Mouse (Mus musculus) stomach, postnatal 0 days (tissue): Measurements from ENCODE around the gene Pcyt2. TPM values are rescaled to one million over a fixed set of nuclear protein-coding genes. Genes with fewer than 3 reads are reported as not detected.

Experiments
- ATAC-seq: fragments of 200-750 bp; cut with Nextera tagmentation; 2 replicates; pipeline ENCODE4 v1.8.0; 2017; ENCODE audit not compliant: low FRiP score, low TSS enrichment
- DNase-seq: peaks from one replicate; pipeline ENCODE4 v3.0.0-alpha.2; 2016; ENCODE audit warnings: low spot score
- H3K27ac ChIP-seq: fragments of 300-500 bp; sonication (generic); replicated peaks from 2 replicates; pipeline ENCODE4 v1.5.1; 2014; ENCODE audit warnings: mild to moderate bottlenecking, control low read depth
- H3K27me3 ChIP-seq: fragments of 300-500 bp; sonication (generic); 2 replicates; pipeline ENCODE4 v1.6.1; 2014; ENCODE audit warnings: low read length; ENCODE audit not compliant: control insufficient read depth, insufficient read depth
- H3K36me3 ChIP-seq: fragments of 300-500 bp; sonication (generic); 2 replicates; pipeline ENCODE4 v1.6.1; 2014; ENCODE audit warnings: low read length, mixed read lengths; ENCODE audit not compliant: control insufficient read depth, insufficient read depth
- H3K4me1 ChIP-seq: fragments of 300-500 bp; sonication (generic); replicated peaks from 2 replicates; pipeline ENCODE4 v1.6.1; 2014; ENCODE audit warnings: antibody characterized with exemption; ENCODE audit not compliant: control insufficient read depth, insufficient read depth
- H3K4me2 ChIP-seq: fragments of 300-500 bp; sonication (generic); replicated peaks from 2 replicates; pipeline ENCODE4 v1.6.1; 2014; ENCODE audit warnings: low read depth, mild to moderate bottlenecking, control low read depth, moderate library complexity
- H3K4me3 ChIP-seq: fragments of 300-500 bp; sonication (generic); 2 replicates; pipeline ENCODE4 v1.5.1; 2014; ENCODE audit warnings: low read depth, low read length, control low read depth
- H3K9ac ChIP-seq: fragments of 300-500 bp; sonication (generic); 2 replicates; pipeline ENCODE4 v1.6.1; 2014; ENCODE audit warnings: mild to moderate bottlenecking, low read length, control low read depth, mixed read lengths
- H3K9me3 ChIP-seq: fragments of 300-500 bp; sonication (generic); 2 replicates; pipeline ENCODE4 v1.6.1; 2016; ENCODE audit warnings: low read length; ENCODE audit not compliant: control insufficient read depth
- CTCF ChIP-seq: IDR thresholded peaks from 2 replicates; pipeline ENCODE4 v1.5.1; 2016; ENCODE audit warnings: antibody characterized with exemption, low read depth, mild to moderate bottlenecking, moderate library complexity
- EP300 ChIP-seq: optimal IDR thresholded peaks from 2 replicates; pipeline ENCODE3; 2016; ENCODE audit warnings: antibody characterized with exemption
- WGBS: fragments of 180-500 bp; shearing (Covaris S2); extraction: QIAGEN DNeasy Blood & Tissue Kit; methylation state at CpG from one replicate; pipeline ENCODE4 v1.1.7; 2014; 5-methylcytosine and 5-hydroxymethylcytosine counted together
- polyA plus RNA-seq: library from polyadenylated mRNA; unstranded; fragments of >200 nt; fragmentation: Nextera tagmentation; extraction: Ambion mirVana; gene quantifications from 2 replicates; pipeline ENCODE4 v1.2.1, GENCODE M21; 2015

Pcyt2 gene
- polyA plus RNA-seq: 73.7 and 79.0 TPM in 2 replicates

DNA sequence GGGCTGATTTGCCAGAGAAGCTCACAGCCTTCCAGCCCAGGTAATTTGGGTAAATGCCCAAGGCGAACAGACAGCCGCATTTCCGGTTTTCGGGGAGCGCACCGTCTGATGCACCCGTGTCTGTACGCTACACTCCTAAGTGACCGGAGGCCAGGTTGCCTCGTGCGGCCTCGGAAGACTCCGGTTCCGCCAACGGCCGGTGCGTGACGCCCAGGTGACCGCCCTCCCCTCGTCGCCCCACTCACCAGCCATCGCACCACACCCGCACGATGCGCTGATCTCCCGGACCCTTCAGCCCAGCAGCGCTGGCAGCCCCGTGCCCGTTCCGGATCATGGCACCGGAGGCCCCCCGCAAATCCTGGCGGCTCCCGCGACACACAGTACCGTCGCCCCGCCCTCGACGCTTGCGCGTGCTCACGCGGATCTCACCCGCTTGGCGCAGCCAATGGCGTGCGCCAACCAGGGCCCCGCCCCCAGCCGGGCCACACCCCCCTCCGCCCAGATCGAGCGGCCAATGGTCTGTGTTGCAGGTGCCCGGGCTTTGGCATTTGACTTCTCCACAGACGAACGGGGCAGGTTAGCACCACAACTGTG lies at the start of gene Pcyt2:
Gene Pcyt2, minus strand, starts transcription at position 418 of the 594 bp plus-strand sequence.
- Histone ChIP-seq H3K9ac (peak within 1 kb of the TSS; percentile 81), H3K36me3 (peaks cover 9% of the 10 kb centered on the region), H3K9me3 (no peaks in the 10 kb centered on the region), H3K4me2 (peak within 1 kb of the TSS; percentile 88), H3K27me3 (no peaks in the 10 kb centered on the region), H3K27ac (peak within 1 kb of the TSS; percentile 86), H3K4me1 (peaks cover 3% of the 10 kb centered on the region), H3K4me3 (peak within 1 kb of the TSS; percentile 79)
- peak; percentile 97 for DNase-seq
- TF ChIP-seq CTCF (no peak), EP300 (no peak)
- WGBS: under 1% methylated on average over 53 of the region's 56 CpGs
- ATAC-seq: peak; percentile 91

DNA sequence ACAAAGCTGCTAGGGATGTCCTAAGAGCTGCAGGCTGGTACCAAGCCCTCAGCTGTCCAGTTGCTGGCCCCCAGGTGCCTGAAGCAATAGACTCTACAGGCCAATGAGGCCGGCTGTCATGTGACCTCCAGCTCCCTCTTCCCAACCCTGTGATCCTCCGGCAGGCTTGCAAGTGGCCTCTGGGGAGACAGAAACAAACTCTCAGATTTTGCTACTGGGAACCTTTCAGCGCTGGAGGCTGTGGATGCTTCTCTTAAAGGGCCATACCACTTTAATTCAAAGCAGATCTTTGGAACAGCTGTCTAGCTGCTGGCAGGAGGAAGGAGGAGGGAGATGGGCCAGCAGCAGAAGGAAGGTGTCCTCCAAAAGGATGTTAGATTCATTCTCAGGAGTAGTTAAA lies 48.9 kb upstream of the Pcyt2 start:
- TF ChIP-seq EP300 (no peak), CTCF (no peak)
- Histone ChIP-seq H3K9me3 (no peaks in the 10 kb centered on the region), H3K4me2 (no peak overlapping the region), H3K27me3 (no peaks in the 10 kb centered on the region), H3K9ac (no peak overlapping the region), H3K4me3 (no peak overlapping the region), H3K27ac (no peak overlapping the region), H3K4me1 (no peaks in the 10 kb centered on the region), H3K36me3 (no peaks in the 10 kb centered on the region)
- ATAC-seq: no peak
- WGBS: 12% methylated on average over 3 of the region's 3 CpGs
- no peak for DNase-seq

DNA sequence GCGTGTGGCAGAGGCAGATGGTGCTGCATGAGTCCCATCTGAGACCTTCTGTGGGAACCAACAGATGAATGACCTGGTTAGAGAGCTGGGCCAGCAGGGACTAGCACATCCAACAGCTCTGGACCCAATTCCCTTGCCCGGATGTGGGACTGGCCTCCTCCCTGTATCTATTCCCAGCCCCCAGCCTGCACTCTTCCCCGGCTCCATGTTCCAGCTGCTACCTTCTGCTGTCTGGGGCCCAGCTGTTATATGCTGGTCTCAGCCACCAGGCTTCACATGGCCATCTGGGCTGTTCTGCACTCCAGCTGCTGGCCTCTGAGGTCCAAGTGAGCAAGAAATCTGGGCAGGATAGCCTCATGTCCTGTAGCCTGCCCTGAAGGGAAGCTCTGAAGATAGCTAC lies 47.7 kb upstream of the Pcyt2 start:
- Histone ChIP-seq H3K4me2 (no peak overlapping the region), H3K36me3 (no peaks in the 10 kb centered on the region), H3K9ac (no peak overlapping the region), H3K4me1 (peaks cover 3% of the 10 kb centered on the region; the same call in 1 of the 2 replicates), H3K4me3 (no peak overlapping the region), H3K27ac (no peak overlapping the region), H3K9me3 (no peaks in the 10 kb centered on the region), H3K27me3 (peaks cover 8% of the 10 kb centered on the region)
- WGBS: 67% methylated on average over 3 of the region's 3 CpGs
- DNase-seq (no peak), ATAC-seq (no peak)
- no peak for TF ChIP-seq EP300
- no peak for TF ChIP-seq CTCF

- Histone ChIP-seq H3K9ac (no peak overlapping the region), H3K9me3 (no peaks in the 10 kb centered on the region), H3K27me3 (peaks cover 21% of the 10 kb centered on the region), H3K4me2 (no peak overlapping the region), H3K4me1 (peaks cover 3% of the 10 kb centered on the region; the same call in 1 of the 2 replicates), H3K4me3 (no peak overlapping the region), H3K27ac (no peak overlapping the region), H3K36me3 (no peaks in the 10 kb centered on the region)
- 89% methylated on average over 5 of the region's 5 CpGs for WGBS
- no peak for DNase-seq
- no peak for ATAC-seq
- TF ChIP-seq CTCF (no peak), EP300 (no peak)
These were observed 46.0 kb upstream of the Pcyt2 start for GRCm38 (mm10) chr11:120663714-120664113.

- Histone ChIP-seq H3K4me1 (peaks cover 3% of the 10 kb centered on the region; the same call in 1 of the 2 replicates), H3K27me3 (peaks cover 21% of the 10 kb centered on the region), H3K27ac (no peak overlapping the region), H3K4me3 (no peak overlapping the region), H3K9ac (no peak overlapping the region), H3K9me3 (no peaks in the 10 kb centered on the region), H3K36me3 (no peaks in the 10 kb centered on the region), H3K4me2 (no peak overlapping the region)
- TF ChIP-seq EP300 (no peak), CTCF (no peak)
- 57% methylated on average over 6 of the region's 6 CpGs for WGBS
- ATAC-seq (no peak), DNase-seq (no peak)
These were observed 45.0 kb upstream of the Pcyt2 start for GRCm38 (mm10) chr11:120662759-120663158.

- Histone ChIP-seq H3K4me1 (peaks cover 3% of the 10 kb centered on the region; the same call in 1 of the 2 replicates), H3K9ac (peak within 1 kb of the TSS; percentile 45), H3K27ac (no peak within 1 kb of the TSS), H3K9me3 (no peaks in the 10 kb centered on the region), H3K4me3 (peak within 1 kb of the TSS; percentile 43), H3K27me3 (peaks cover 21% of the 10 kb centered on the region), H3K36me3 (no peaks in the 10 kb centered on the region), H3K4me2 (peak within 1 kb of the TSS; percentile 66)
- DNase-seq (no peak), ATAC-seq (0 out of 2 replicates have a peak, but pooled peaks have one; percentile 10)
- WGBS: 2% methylated on average over 35 of the region's 35 CpGs
- TF ChIP-seq EP300 (no peak), CTCF (no peak)
These were observed 43.3 kb upstream of the Pcyt2 start, which contains the start of gene Notum for GRCm38 (mm10) chr11:120661076-120661460. Gene Notum, minus strand, starts transcription at chr11:120661175.
